Mouse (Mus musculus) stomach, postnatal 0 days (tissue): ENCODE results near the gene Ccdc126. TPM values are rescaled to one million over a fixed set of nuclear protein-coding genes. Genes with fewer than 3 reads are reported as not detected.

Experiments
- ATAC-seq: fragments of 200-750 bp; cut with Nextera tagmentation; 2 replicates; pipeline ENCODE4 v1.8.0; 2017; ENCODE audit not compliant: low FRiP score, low TSS enrichment
- DNase-seq: peaks from one replicate; pipeline ENCODE4 v3.0.0-alpha.2; 2016; ENCODE audit warnings: low spot score
- H3K27ac ChIP-seq: fragments of 300-500 bp; sonication (generic); replicated peaks from 2 replicates; pipeline ENCODE4 v1.5.1; 2014; ENCODE audit warnings: mild to moderate bottlenecking, control low read depth
- H3K27me3 ChIP-seq: fragments of 300-500 bp; sonication (generic); 2 replicates; pipeline ENCODE4 v1.6.1; 2014; ENCODE audit warnings: low read length; ENCODE audit not compliant: control insufficient read depth, insufficient read depth
- H3K36me3 ChIP-seq: fragments of 300-500 bp; sonication (generic); 2 replicates; pipeline ENCODE4 v1.6.1; 2014; ENCODE audit warnings: low read length, mixed read lengths; ENCODE audit not compliant: control insufficient read depth, insufficient read depth
- H3K4me1 ChIP-seq: fragments of 300-500 bp; sonication (generic); replicated peaks from 2 replicates; pipeline ENCODE4 v1.6.1; 2014; ENCODE audit warnings: antibody characterized with exemption; ENCODE audit not compliant: control insufficient read depth, insufficient read depth
- H3K4me2 ChIP-seq: fragments of 300-500 bp; sonication (generic); replicated peaks from 2 replicates; pipeline ENCODE4 v1.6.1; 2014; ENCODE audit warnings: low read depth, mild to moderate bottlenecking, control low read depth, moderate library complexity
- H3K4me3 ChIP-seq: fragments of 300-500 bp; sonication (generic); 2 replicates; pipeline ENCODE4 v1.5.1; 2014; ENCODE audit warnings: low read depth, low read length, control low read depth
- H3K9ac ChIP-seq: fragments of 300-500 bp; sonication (generic); 2 replicates; pipeline ENCODE4 v1.6.1; 2014; ENCODE audit warnings: mild to moderate bottlenecking, low read length, control low read depth, mixed read lengths
- H3K9me3 ChIP-seq: fragments of 300-500 bp; sonication (generic); 2 replicates; pipeline ENCODE4 v1.6.1; 2016; ENCODE audit warnings: low read length; ENCODE audit not compliant: control insufficient read depth
- CTCF ChIP-seq: IDR thresholded peaks from 2 replicates; pipeline ENCODE4 v1.5.1; 2016; ENCODE audit warnings: antibody characterized with exemption, low read depth, mild to moderate bottlenecking, moderate library complexity
- EP300 ChIP-seq: optimal IDR thresholded peaks from 2 replicates; pipeline ENCODE3; 2016; ENCODE audit warnings: antibody characterized with exemption
- WGBS: fragments of 180-500 bp; shearing (Covaris S2); extraction: QIAGEN DNeasy Blood & Tissue Kit; methylation state at CpG from one replicate; pipeline ENCODE4 v1.1.7; 2014; 5-methylcytosine and 5-hydroxymethylcytosine counted together
- polyA plus RNA-seq: library from polyadenylated mRNA; unstranded; fragments of >200 nt; fragmentation: Nextera tagmentation; extraction: Ambion mirVana; gene quantifications from 2 replicates; pipeline ENCODE4 v1.2.1, GENCODE M21; 2015

The Ccdc126 gene
- polyA plus RNA-seq, 1 experiment from 2014 or later: 8.4 TPM

GRCm38 (mm10) chr6:49354613-49355012 lies 35.5 kb downstream of the Ccdc126 start:
- DNase-seq (no peak), ATAC-seq (no peak)
- H3K9ac ChIP-seq: no peak overlapping the region
- no peaks in the 10 kb centered on the region for H3K9me3 ChIP-seq
- WGBS: 77% methylated on average over 3 of the region's 3 CpGs
- no peak overlapping the region for H3K27ac ChIP-seq
- no peaks in the 10 kb centered on the region for H3K27me3 ChIP-seq
- H3K4me1 ChIP-seq: no peaks in the 10 kb centered on the region
- TF ChIP-seq CTCF (no peak), EP300 (no peak)
- no peak overlapping the region for H3K4me2 ChIP-seq
- H3K4me3 ChIP-seq: no peak overlapping the region
- no peaks in the 10 kb centered on the region for H3K36me3 ChIP-seq

GRCm38 (mm10) chr6:49355171-49355570 lies 36.1 kb downstream of the Ccdc126 start:
- Histone ChIP-seq H3K9me3 (no peaks in the 10 kb centered on the region), H3K27me3 (no peaks in the 10 kb centered on the region), H3K9ac (no peak overlapping the region), H3K4me3 (no peak overlapping the region), H3K27ac (no peak overlapping the region), H3K4me1 (no peaks in the 10 kb centered on the region), H3K4me2 (no peak overlapping the region), H3K36me3 (no peaks in the 10 kb centered on the region)
- TF ChIP-seq EP300: no peak
- TF ChIP-seq CTCF: peak; percentile 50
- no peak for DNase-seq
- ATAC-seq: no peak
- 73% methylated on average over 4 of the region's 4 CpGs for WGBS

- TF ChIP-seq EP300 (no peak), CTCF (peak; percentile 47)
- no peak for ATAC-seq
Measured at GRCm38 (mm10) chr6:49360420-49360819, 41.3 kb downstream of the Ccdc126 start.

GRCm38 (mm10) chr6:49367159-49368054 lies 48.3 kb downstream of the Ccdc126 start, which contains the start of gene Fam221a:
Fam221a (plus strand) TSS chr6:49367739.
- Histone ChIP-seq H3K9ac (peak within 1 kb of the TSS; percentile 70), H3K9me3 (no peaks in the 10 kb centered on the region), H3K4me1 (no peaks in the 10 kb centered on the region), H3K27me3 (no peaks in the 10 kb centered on the region), H3K27ac (peak within 1 kb of the TSS; percentile 88), H3K36me3 (no peaks in the 10 kb centered on the region), H3K4me2 (peak within 1 kb of the TSS; percentile 74), H3K4me3 (peak within 1 kb of the TSS; percentile 61)
- WGBS: 5% methylated on average over 44 of the region's 49 CpGs
- DNase-seq: peak; percentile 98
- TF ChIP-seq CTCF (peak; percentile 65), EP300 (no peak)
- peak; percentile 99 for ATAC-seq

More at GRCm38 (mm10) chr6:49360420-49360819, 41.3 kb downstream of the Ccdc126 start:
- no peak for DNase-seq
- Histone ChIP-seq H3K9ac (no peak overlapping the region), H3K4me3 (no peak overlapping the region), H3K36me3 (no peaks in the 10 kb centered on the region), H3K27me3 (no peaks in the 10 kb centered on the region), H3K4me2 (no peak overlapping the region), H3K9me3 (no peaks in the 10 kb centered on the region), H3K4me1 (no peaks in the 10 kb centered on the region), H3K27ac (no peak overlapping the region)

- Histone ChIP-seq H3K27ac (no peak overlapping the region; the same call in 1 of the 2 replicates), H3K9me3 (no peaks in the 10 kb centered on the region), H3K4me1 (no peaks in the 10 kb centered on the region), H3K9ac (peak overlapping the region; percentile 70), H3K4me3 (peak overlapping the region; percentile 61), H3K36me3 (no peaks in the 10 kb centered on the region), H3K4me2 (peak overlapping the region; percentile 74), H3K27me3 (no peaks in the 10 kb centered on the region)
- ATAC-seq (no peak), DNase-seq (no peak)
- 33% methylated on average over 3 of the region's 3 CpGs for WGBS
- TF ChIP-seq EP300: no peak
- no peak for TF ChIP-seq CTCF
Measured at GRCm38 (mm10) chr6:49368212-49368611, 49.1 kb downstream of the Ccdc126 start.

GRCm38 (mm10) chr6:49372705-49373104 lies 53.6 kb downstream of the Ccdc126 start:
- H3K4me1 ChIP-seq: no peaks in the 10 kb centered on the region
- H3K27me3 ChIP-seq: no peaks in the 10 kb centered on the region
- no peaks in the 10 kb centered on the region for H3K36me3 ChIP-seq
- DNase-seq (no peak), ATAC-seq (no peak)
- H3K4me3 ChIP-seq: no peak overlapping the region
- WGBS: 76% methylated on average over 4 of the region's 4 CpGs
- no peak overlapping the region for H3K4me2 ChIP-seq
- no peak for TF ChIP-seq CTCF
- no peak for TF ChIP-seq EP300
- H3K27ac ChIP-seq: no peak overlapping the region
- H3K9me3 ChIP-seq: no peaks in the 10 kb centered on the region
- H3K9ac ChIP-seq: no peak overlapping the region
